Mouse (Mus musculus) skeletal muscle tissue, adult 2 months (tissue): ENCODE measurements around the gene Lipa.
A peak's percentile ranks its signal among the peaks of the same experiment; 100 is the strongest.

Experiments used
- DNase-seq: peaks from one replicate; pipeline ENCODE4 v3.0.0-alpha.2; 2012; ENCODE audit warnings: low read depth, low spot score

Gene Lipa

GRCm38 (mm10) chr19:34526941-34527682, at the start of gene Lipa:
Gene Lipa, minus strand, starts transcription at chr19:34527474.
- DNase-seq: peak; percentile 93

- DNase-seq: no peak
Observed at GRCm38 (mm10) chr19:34573650-34574049, 46.4 kb upstream of the Lipa start.

- no peak for DNase-seq
Observed at GRCm38 (mm10) chr19:34571080-34571479, 43.8 kb upstream of the Lipa start.

- DNase-seq: no peak
Observed at GRCm38 (mm10) chr19:34569896-34570476, 42.7 kb upstream of the Lipa start.

DNA sequence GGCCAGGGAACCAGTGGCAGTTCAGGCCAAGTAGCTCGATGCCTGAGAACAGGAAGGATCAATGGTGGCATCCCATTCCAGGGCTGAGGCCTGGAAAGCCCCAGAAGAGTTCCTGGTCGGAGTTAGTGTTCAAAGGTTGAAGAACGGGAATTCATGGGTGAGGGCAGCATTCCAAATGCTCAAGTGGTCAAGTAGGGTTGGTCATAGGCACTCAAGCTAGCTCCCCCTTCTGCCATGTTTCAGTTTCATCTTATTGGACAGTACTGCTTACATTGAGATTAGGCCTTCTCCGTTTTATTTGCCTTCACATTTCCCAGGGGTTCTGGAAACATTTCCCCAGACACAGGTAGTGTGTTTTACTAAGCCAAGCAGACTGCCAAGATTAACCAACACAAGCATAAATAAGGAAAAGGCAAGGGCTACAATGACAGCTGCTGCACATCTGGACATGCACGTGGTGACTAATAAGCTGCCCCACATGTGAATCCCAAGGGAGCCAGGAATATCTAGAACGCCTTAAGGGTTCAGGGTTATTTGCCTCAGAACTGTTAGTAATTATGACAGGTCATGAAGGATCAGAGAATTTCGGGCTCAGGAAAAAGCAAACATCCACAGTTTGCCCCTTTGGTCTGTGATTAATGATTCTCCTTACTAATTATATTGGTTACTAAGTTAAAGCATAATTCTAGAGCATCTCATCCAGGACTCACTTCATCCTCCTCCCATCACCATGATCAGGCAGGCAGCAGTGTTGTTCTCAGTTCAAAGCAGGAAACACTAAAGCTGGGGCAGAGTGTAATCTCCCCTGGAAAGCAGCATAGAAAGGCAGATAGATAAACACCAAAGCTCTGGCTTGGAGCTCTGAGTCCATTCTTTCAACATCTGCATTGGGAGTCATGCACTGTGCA, 42.0 kb upstream of the Lipa start:
- DNase-seq: no peak

DNA sequence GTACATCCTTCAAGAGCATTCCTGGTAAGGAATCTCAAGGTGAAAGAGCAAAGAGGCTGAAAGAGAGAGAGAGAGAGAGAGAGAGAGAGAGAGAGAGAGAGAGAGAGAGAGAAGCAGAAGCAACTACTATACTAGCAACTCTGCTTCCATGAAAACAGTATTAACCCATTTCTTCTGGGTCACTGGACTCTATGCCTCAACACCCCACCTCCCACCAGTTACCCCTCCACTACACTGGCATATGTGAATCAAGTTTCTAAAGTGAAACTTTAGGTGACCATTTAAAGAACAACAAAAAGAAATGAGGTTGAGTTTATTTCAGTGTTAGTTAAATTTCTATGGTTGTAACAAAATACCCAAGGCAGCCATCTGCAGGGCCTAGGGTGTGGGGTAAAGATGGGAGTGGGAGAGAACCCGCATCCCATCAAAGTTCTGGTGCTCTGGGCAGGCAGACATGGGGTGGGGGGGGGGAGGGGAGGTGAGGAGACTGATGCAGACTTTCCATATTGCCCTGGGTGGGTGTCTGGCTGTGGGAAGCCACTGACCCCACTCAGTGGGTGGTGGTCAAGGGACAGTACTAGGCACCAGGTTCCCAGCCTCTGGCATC, 39.0 kb upstream of the Lipa start:
- no peak for DNase-seq

- no peak for DNase-seq
Observed at GRCm38 (mm10) chr19:34562556-34562955, 35.3 kb upstream of the Lipa start.

DNA sequence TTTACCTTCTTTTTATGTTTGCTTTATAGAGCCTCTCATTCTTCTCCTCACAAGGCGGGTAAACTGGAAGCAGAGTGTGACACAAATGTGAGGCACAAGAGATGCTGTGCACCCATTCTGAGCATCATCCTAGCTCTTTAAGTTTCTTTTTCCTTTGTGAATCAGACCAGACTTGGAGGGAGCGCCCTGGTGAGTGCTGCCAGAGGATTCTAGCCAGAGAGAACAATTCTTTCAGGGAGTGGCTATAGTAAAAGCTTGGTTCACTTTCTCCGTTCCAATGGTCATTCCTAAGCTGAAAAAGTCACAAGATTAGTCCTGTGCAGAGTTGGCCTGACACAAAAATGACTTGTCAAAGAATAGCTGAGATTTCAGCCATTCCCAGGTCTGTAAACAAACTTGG, 29.3 kb upstream of the Lipa start:
- DNase-seq: no peak

- DNase-seq: no peak
Observed at GRCm38 (mm10) chr19:34554061-34554460, 26.8 kb upstream of the Lipa start.

GRCm38 (mm10) chr19:34553522-34553921, 26.2 kb upstream of the Lipa start:
- DNase-seq: no peak

GRCm38 (mm10) chr19:34553021-34553420, 25.7 kb upstream of the Lipa start:
- DNase-seq: peak; percentile 36

DNA sequence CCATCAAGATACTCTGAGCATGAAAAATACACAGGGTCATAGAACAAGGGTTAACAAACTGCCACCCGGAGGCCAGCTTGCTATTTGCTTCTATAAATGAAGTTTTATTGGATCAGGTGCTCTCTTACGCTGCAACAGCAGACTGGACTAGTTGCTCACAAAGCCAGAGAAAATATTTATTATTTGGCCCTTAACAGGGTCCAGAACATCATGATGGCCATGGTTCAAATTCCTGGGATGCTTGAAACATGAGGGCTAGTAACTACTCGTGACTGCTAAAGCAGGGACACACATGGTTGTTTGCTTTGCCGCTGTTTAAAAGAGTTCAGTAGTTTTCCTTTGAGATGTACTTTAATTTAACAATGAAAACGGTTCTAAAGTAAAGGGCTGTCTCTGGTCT, 24.7 kb upstream of the Lipa start:
- DNase-seq: peak; percentile 67

GRCm38 (mm10) chr19:34550534-34551223, 23.4 kb upstream of the Lipa start, which contains the start of gene Ifit2:
Gene Ifit2, plus strand, starts transcription at chr19:34550694.
- peak; percentile 76 for DNase-seq

GRCm38 (mm10) chr19:34550205-34550533, 22.9 kb upstream of the Lipa start:
- DNase-seq: no peak

DNA sequence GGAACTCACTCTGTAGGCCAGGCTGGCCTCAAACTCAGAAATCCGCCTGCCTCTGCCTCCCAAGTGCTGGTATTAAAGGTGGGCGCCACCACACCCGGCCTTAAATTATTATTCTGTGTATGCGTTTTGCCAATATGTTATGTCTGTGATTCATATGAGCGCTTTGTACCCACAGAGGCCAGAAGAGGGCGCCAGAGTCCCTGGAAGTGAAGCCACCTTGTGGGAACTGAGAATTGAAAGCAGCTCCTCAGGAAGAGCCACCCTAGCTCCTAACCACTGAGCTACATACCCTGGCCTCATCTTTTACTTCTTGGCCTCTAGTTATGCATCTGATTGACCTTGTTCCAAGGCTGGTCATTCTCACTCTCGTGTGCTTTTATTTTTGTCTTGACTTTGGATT, 20.7 kb upstream of the Lipa start:
- peak; percentile 68 for DNase-seq

DNA sequence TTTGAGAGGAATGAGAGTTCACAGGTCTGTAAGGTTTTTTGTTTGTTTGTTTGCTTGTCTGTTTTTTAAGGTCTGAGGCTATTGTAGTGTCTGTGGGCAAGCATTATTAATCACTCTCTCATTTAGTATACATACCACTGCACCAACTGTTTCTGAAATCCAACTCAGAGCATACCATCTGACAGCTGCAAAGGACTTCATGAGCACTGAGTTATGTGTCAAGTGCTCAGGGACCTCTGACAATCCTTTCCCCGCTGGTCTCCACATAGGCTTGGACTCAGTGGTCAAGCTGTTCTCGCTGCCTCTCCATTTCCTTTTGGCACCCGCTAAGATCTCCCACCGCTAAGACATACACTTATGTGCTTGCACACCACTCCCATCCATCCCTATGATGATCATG, 18.9 kb upstream of the Lipa start:
- DNase-seq: no peak

- no peak for DNase-seq
Observed at GRCm38 (mm10) chr19:34539422-34539821, 12.1 kb upstream of the Lipa start.

- DNase-seq: no peak
Observed at GRCm38 (mm10) chr19:34532061-34532751, 4.9 kb upstream of the Lipa start.

- DNase-seq: no peak
Observed at GRCm38 (mm10) chr19:34526321-34526923, 852 bp downstream of the Lipa start.

DNA sequence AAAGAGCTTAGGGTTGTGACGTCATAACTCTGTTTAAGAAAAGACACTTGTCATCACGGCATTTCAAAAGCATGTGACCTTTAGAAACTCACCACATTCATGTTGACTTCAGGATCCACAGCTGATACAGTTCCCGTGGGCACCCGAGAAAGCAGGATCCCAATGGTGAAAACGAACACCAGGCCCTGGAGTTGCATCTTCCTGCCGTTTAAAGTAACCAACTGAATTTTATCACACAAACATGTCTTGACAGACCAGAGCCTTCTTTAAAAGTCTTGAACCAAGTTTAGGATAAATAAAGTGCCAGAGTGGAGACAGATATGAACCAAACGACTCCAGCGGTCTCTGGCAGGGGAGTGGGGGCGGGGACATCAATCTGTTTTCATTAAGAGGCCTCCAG, 2.6 kb downstream of the Lipa start:
- no peak for DNase-seq
